Mouse (Mus musculus): ENCODE measurements around the gene Asic2.

Asic2 gene

DNA sequence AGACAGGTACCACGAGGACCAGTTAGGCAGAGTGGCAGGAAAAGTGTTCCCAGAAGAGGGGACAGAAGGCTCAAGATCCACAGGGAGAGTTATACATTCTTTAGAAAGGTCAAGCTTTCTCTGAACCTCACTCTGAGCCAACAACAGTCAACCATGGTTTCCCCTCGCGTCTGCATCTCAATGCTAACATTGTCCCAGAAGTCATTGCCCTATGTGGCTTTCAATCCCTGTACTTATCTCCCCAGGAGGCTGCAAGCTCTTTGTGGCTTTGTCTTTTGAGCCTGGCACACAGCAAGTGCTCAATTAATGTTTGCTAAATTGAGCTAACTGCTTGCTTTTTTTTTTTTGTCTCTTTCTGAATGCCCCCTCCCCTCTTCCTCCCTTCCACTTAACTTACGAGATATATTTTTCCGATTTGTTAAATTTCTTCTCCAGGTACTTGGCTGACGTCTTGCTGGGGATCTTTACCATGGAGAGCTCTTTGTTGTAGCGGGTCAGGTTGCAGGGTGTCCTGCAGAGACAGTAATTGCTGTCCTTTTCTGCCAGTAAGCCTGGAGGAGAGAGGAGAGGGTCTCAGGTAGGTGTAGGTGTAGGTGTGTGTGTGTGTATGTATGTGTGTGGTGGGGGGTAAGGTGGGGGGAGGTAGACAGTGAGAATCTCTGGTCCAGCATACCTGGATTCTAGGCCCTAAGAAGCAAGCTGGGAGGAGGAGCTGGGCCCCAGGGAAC is 1078.8 kb downstream of the Asic2 start:
- no peaks in the 10 kb centered on the region for H3K9me3 ChIP-seq (ENCODE audit: low read length)
- peaks cover 82% of the 10 kb centered on the region for H3K4me1 ChIP-seq (replicated peaks; ENCODE audit: low read depth, low read length)
- peaks cover 52% of the 10 kb centered on the region for H3K27me3 ChIP-seq (ENCODE audit: insufficient read depth, low read length)
- H3K4me3 ChIP-seq (replicated peaks; ENCODE audit: low read length), result 0 out of 2 replicates have a peak overlapping the region, but pooled peaks have one; percentile 29
- peak; percentile 66; the same call in 1 of the 2 replicates for TF ChIP-seq POU5F1 (IDR thresholded peaks at IDR 0.05; ENCODE audit: borderline replicate concordance, low read length)
- TF ChIP-seq NANOG (IDR thresholded peaks at IDR 0.05; ENCODE audit: borderline replicate concordance, low read length), result peak; percentile 98
- no peak for TF ChIP-seq CTCF (conservative IDR thresholded peaks at IDR 0.05; ENCODE audit: low read length)
- no peaks in the 10 kb centered on the region for H3K36me3 ChIP-seq (ENCODE audit: insufficient read depth, low read length)

GRCm38 (mm10) chr11:80887021-80887420 is 1081.2 kb downstream of the Asic2 start:
- no peak overlapping the region for H3K4me3 ChIP-seq (replicated peaks; ENCODE audit: low read length)
- H3K36me3 ChIP-seq (ENCODE audit: insufficient read depth, low read length), result no peaks in the 10 kb centered on the region
- peaks cover 60% of the 10 kb centered on the region for H3K4me1 ChIP-seq (replicated peaks; ENCODE audit: low read depth, low read length)
- TF ChIP-seq CTCF (conservative IDR thresholded peaks at IDR 0.05; ENCODE audit: low read length) (no peak), POU5F1 (IDR thresholded peaks at IDR 0.05; ENCODE audit: borderline replicate concordance, low read length) (no peak), NANOG (IDR thresholded peaks at IDR 0.05; ENCODE audit: borderline replicate concordance, low read length) (no peak)
- no peaks in the 10 kb centered on the region for H3K9me3 ChIP-seq (ENCODE audit: low read length)
- peaks cover 48% of the 10 kb centered on the region for H3K27me3 ChIP-seq (ENCODE audit: insufficient read depth, low read length)

DNA sequence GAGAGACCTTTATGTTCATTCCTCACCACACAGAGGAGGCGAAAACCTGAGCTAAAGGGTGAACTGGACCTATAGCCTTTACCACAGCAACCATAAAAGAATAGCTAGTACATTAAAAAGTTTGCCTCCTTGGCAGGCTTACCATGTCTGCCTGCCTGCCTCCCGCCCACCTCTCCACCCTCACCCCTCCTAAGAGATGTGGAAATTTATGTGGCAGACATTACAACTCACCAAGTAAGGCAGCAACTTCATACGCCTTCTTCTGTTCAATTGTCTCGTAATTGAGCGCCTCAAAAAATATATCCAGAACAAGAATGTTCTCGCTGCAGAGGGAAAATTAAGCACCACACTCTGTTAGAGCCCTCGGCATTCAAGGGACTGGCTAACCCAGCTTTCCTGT is 1081.9 kb downstream of the Asic2 start:
- TF ChIP-seq CTCF (conservative IDR thresholded peaks at IDR 0.05; ENCODE audit: low read length) (no peak), POU5F1 (IDR thresholded peaks at IDR 0.05; ENCODE audit: borderline replicate concordance, low read length) (no peak), NANOG (IDR thresholded peaks at IDR 0.05; ENCODE audit: borderline replicate concordance, low read length) (no peak)
- no peaks in the 10 kb centered on the region for H3K9me3 ChIP-seq (ENCODE audit: low read length)
- H3K4me3 ChIP-seq (replicated peaks; ENCODE audit: low read length), result no peak overlapping the region
- peaks cover 41% of the 10 kb centered on the region for H3K27me3 ChIP-seq (ENCODE audit: insufficient read depth, low read length)
- no peaks in the 10 kb centered on the region for H3K36me3 ChIP-seq (ENCODE audit: insufficient read depth, low read length)
- peaks cover 54% of the 10 kb centered on the region for H3K4me1 ChIP-seq (replicated peaks; ENCODE audit: low read depth, low read length)

DNA sequence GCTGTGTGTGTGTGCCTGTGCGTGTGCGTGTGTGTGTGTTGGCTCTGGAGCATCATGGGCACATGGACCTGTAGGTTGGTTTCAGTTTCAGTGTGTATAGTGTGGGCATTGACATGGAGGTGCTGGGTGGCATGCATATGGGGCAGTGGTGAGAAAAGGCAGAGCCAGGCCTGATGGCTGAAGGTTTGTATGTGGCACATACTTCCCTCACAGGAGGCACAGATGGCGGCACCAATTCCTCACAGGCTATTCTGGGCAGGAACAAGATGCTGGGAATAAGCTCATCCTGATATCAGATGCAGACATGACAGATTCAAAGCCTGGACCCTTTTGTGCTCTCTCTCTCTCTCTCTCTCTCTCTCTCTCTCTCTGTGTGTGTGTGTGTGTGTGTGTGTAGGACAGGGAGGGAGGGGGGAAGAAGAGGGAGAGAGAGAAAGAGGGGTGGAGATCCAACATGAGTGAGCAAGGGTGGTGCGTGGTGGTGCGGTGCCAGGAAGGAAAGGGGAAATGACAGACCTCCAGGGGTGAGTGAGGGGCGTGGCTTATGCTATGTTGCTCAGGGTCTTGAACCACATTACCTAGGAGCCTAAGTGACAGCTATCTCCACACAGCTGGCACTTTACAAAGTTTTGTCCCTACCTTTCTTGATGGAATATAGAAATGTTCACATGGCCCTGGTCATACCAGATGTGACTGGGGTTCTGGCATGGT is 1083.6 kb downstream of the Asic2 start:
- TF ChIP-seq POU5F1 (IDR thresholded peaks at IDR 0.05; ENCODE audit: borderline replicate concordance, low read length) (no peak), NANOG (IDR thresholded peaks at IDR 0.05; ENCODE audit: borderline replicate concordance, low read length) (no peak), CTCF (conservative IDR thresholded peaks at IDR 0.05; ENCODE audit: low read length) (no peak)
- no peaks in the 10 kb centered on the region for H3K36me3 ChIP-seq (ENCODE audit: insufficient read depth, low read length)
- no peaks in the 10 kb centered on the region for H3K9me3 ChIP-seq (ENCODE audit: low read length)
- H3K27me3 ChIP-seq (ENCODE audit: insufficient read depth, low read length), result peaks cover 39% of the 10 kb centered on the region
- H3K4me1 ChIP-seq (replicated peaks; ENCODE audit: low read depth, low read length), result peaks cover 37% of the 10 kb centered on the region
- H3K4me3 ChIP-seq (replicated peaks; ENCODE audit: low read length), result no peak overlapping the region

DNA sequence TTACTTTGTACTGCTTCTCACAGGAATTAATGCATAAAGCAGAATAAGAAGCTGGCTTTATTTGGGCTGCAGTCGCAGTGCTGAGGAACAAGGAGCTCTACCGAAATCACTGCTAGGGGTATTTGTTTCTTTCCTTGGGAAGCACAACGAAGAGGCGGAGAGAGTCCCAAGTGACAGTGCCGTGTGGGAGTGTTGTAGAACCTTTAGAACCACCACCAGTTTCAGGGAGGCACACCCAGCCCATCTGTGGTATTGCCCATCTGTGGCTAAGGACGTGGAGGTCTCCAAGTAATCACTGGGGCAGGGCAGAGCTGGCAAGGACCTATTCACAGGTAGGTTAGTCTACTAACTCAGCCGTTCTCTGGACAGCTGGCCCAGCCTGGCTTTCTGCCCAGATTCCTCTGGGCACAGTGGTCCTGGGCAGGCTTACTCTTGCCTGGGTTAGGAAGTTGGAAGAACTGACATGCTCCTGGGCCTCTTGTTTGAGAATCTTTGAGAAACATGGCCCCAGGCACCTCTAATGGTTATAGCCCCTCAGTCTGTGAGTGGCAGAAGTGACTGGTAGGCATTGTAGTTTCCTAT is 1085.9 kb downstream of the Asic2 start:
- Histone ChIP-seq H3K9me3 (ENCODE audit: low read length) (no peaks in the 10 kb centered on the region), H3K36me3 (ENCODE audit: insufficient read depth, low read length) (no peaks in the 10 kb centered on the region), H3K27me3 (ENCODE audit: insufficient read depth, low read length) (peaks cover 37% of the 10 kb centered on the region), H3K4me1 (replicated peaks; ENCODE audit: low read depth, low read length) (peaks cover 15% of the 10 kb centered on the region), H3K4me3 (replicated peaks; ENCODE audit: low read length) (no peak overlapping the region)
- no peak for TF ChIP-seq NANOG (IDR thresholded peaks at IDR 0.05; ENCODE audit: borderline replicate concordance, low read length)
- TF ChIP-seq CTCF (conservative IDR thresholded peaks at IDR 0.05; ENCODE audit: low read length), result no peak
- TF ChIP-seq POU5F1 (IDR thresholded peaks at IDR 0.05; ENCODE audit: borderline replicate concordance, low read length), result no peak

DNA sequence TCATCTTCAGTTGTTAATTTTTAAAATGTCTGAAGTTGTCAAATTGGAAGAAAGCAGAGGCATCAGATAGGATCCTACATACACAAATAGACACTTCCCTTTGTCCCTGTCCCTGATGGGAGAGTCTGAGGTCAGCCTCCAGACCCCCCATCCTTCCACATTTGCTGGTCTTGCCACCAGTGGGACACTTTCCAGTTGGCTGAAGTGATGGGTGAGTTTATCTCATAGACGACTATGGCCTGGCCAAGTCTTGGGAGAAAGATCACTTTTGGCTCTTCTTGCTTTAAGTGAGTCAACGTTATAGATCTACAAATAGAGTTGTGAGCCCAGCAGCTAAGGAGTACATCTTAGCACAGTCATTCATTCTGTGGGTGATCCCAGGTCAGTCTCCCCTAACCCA is 1090.2 kb downstream of the Asic2 start:
- Histone ChIP-seq H3K9me3 (ENCODE audit: low read length) (no peaks in the 10 kb centered on the region), H3K27me3 (ENCODE audit: insufficient read depth, low read length) (peaks cover 13% of the 10 kb centered on the region), H3K4me1 (replicated peaks; ENCODE audit: low read depth, low read length) (peaks cover 7% of the 10 kb centered on the region; the same call in 1 of the 2 replicates), H3K4me3 (replicated peaks; ENCODE audit: low read length) (no peak overlapping the region), H3K36me3 (ENCODE audit: insufficient read depth, low read length) (no peaks in the 10 kb centered on the region)
- TF ChIP-seq CTCF (conservative IDR thresholded peaks at IDR 0.05; ENCODE audit: low read length), result no peak
- TF ChIP-seq POU5F1 (IDR thresholded peaks at IDR 0.05; ENCODE audit: borderline replicate concordance, low read length), result no peak
- TF ChIP-seq NANOG (IDR thresholded peaks at IDR 0.05; ENCODE audit: borderline replicate concordance, low read length), result no peak

- H3K9me3 ChIP-seq (ENCODE audit: low read length), result no peaks in the 10 kb centered on the region
- peaks cover 8% of the 10 kb centered on the region for H3K27me3 ChIP-seq (ENCODE audit: insufficient read depth, low read length)
- no peak overlapping the region for H3K4me3 ChIP-seq (replicated peaks; ENCODE audit: low read length)
- no peak for TF ChIP-seq NANOG (IDR thresholded peaks at IDR 0.05; ENCODE audit: borderline replicate concordance, low read length)
- TF ChIP-seq CTCF (conservative IDR thresholded peaks at IDR 0.05; ENCODE audit: low read length), result no peak
- TF ChIP-seq POU5F1 (IDR thresholded peaks at IDR 0.05; ENCODE audit: borderline replicate concordance, low read length), result no peak
- H3K36me3 ChIP-seq (ENCODE audit: insufficient read depth, low read length), result no peaks in the 10 kb centered on the region
- H3K4me1 ChIP-seq (replicated peaks; ENCODE audit: low read depth, low read length), result peaks cover 10% of the 10 kb centered on the region; the same call in 1 of the 2 replicates
These were observed 1091.1 kb downstream of the Asic2 start for GRCm38 (mm10) chr11:80877131-80877651.

All from E14TG2a.4 (cell line).